Mouse (Mus musculus) liver, embryonic 15.5 days (tissue): ENCODE data around the gene Usp15. TPM values are rescaled to one million over a fixed set of nuclear protein-coding genes. Genes with fewer than 3 reads are reported as not detected.

Experiments
- ATAC-seq: fragments of 200-750 bp; cut with Nextera tagmentation; 2 replicates; pipeline ENCODE4 v1.8.0; 2017; ENCODE audit warnings: moderate number of reproducible peaks, mild to moderate bottlenecking, moderate library complexity; ENCODE audit not compliant: insufficient read depth
- H3K27ac ChIP-seq: fragments of 300-500 bp; sonication (generic); replicated peaks from 2 replicates; pipeline ENCODE4 v1.5.1; 2015; ENCODE audit warnings: mild to moderate bottlenecking, inconsistent platforms
- H3K27me3 ChIP-seq: fragments of 300-500 bp; sonication (generic); 2 replicates; pipeline ENCODE4 v1.6.1; 2015; ENCODE audit warnings: mild to moderate bottlenecking, inconsistent platforms
- H3K36me3 ChIP-seq: fragments of 300-500 bp; sonication (generic); replicated peaks from 2 replicates; pipeline ENCODE4 v1.6.1; 2015; ENCODE audit warnings: moderate library complexity, mild to moderate bottlenecking, inconsistent platforms
- H3K4me1 ChIP-seq: fragments of 300-500 bp; sonication (generic); replicated peaks from 2 replicates; pipeline ENCODE4 v1.6.1; 2015; ENCODE audit warnings: inconsistent platforms
- H3K4me2 ChIP-seq: fragments of 300-500 bp; sonication (generic); 2 replicates; pipeline ENCODE4 v1.6.1; 2015; ENCODE audit warnings: moderate library complexity, mild to moderate bottlenecking, inconsistent platforms
- H3K4me3 ChIP-seq: fragments of 300-500 bp; sonication (generic); replicated peaks from 2 replicates; pipeline ENCODE4 v1.5.1; 2015; ENCODE audit warnings: mild to moderate bottlenecking, inconsistent platforms
- H3K9ac ChIP-seq: fragments of 300-500 bp; sonication (generic); 2 replicates; pipeline ENCODE4 v1.6.1; 2015; ENCODE audit warnings: moderate library complexity, mild to moderate bottlenecking, inconsistent platforms
- H3K9me3 ChIP-seq: fragments of 300-500 bp; sonication (generic); replicated peaks from 2 replicates; pipeline ENCODE4 v1.6.1; 2016; ENCODE audit warnings: inconsistent platforms
- WGBS: fragments of 180-500 bp; shearing (Covaris S2); methylation state at CpG from one replicate; pipeline ENCODE4 v1.1.7; 2015; ENCODE audit warnings: mixed read lengths; ENCODE audit not compliant: insufficient replicate concordance; 5-methylcytosine and 5-hydroxymethylcytosine counted together
- polyA plus RNA-seq: library from polyadenylated mRNA; unstranded; fragments of >200 nt; fragmentation: Nextera tagmentation; extraction: Ambion mirVana; gene quantifications from 2 replicates; pipeline ENCODE4 v1.2.1, GENCODE M21; 2015

Usp15 gene
- polyA plus RNA-seq, 1 experiment from 2014 or later, result 84.9 TPM

DNA sequence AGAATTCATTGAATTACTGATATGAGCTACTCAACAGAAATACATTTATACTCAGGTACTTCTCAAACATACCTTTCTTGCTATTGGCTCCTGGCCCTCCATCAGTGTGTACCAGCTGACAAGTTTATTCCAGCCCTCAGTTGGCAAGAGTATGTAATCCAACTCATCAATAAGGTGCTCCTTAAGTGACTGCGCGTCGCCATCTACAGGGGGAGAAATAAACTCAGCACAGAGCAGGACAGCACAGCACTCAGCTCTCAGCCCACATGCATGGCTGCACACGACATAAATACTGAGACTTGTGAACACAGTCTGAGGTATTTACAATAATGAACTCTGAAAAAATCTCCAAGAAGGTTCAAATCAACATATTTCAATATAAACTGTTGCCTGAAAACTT lies 21.0 kb downstream of the Usp15 start:
- H3K36me3 ChIP-seq, result peaks cover 79% of the 10 kb centered on the region
- 75% methylated on average over 4 of the region's 4 CpGs for WGBS

DNA sequence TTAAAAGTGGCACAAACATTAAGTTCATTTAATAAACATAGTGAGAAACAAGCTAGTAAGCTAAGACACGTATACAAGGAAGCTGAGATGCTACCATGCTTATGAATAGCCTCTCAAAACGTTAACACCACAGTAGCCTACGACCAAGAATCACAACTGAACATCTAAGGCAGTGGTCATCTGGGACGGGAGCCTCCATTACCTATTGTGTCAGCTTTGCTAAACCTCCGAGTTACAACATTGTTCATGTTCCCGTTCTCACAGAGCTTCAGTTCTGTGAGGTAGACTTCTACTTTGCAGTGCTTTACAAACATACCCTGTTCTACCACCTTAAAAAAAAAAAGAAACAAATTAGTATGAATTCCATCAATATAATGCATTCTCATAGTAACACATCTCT lies 25.9 kb downstream of the Usp15 start:
- H3K4me1 ChIP-seq, result no peaks in the 10 kb centered on the region
- H3K27me3 ChIP-seq, result no peaks in the 10 kb centered on the region
- no peak overlapping the region for H3K27ac ChIP-seq
- ATAC-seq, result no peak
- H3K9me3 ChIP-seq, result no peaks in the 10 kb centered on the region
- no peak overlapping the region for H3K9ac ChIP-seq
- H3K36me3 ChIP-seq, result peaks cover 75% of the 10 kb centered on the region
- H3K4me2 ChIP-seq, result no peak overlapping the region
- H3K4me3 ChIP-seq, result no peak overlapping the region
- WGBS, result 81% methylated on average over 6 of the region's 6 CpGs

More for the DNA sequence above, 21.0 kb downstream of the Usp15 start:
- no peaks in the 10 kb centered on the region for H3K27me3 ChIP-seq
- H3K9me3 ChIP-seq, result no peaks in the 10 kb centered on the region
- H3K9ac ChIP-seq, result no peak overlapping the region
- ATAC-seq, result no peak
- no peak overlapping the region for H3K27ac ChIP-seq
- no peak overlapping the region for H3K4me2 ChIP-seq
- H3K4me1 ChIP-seq, result no peaks in the 10 kb centered on the region
- no peak overlapping the region for H3K4me3 ChIP-seq

DNA sequence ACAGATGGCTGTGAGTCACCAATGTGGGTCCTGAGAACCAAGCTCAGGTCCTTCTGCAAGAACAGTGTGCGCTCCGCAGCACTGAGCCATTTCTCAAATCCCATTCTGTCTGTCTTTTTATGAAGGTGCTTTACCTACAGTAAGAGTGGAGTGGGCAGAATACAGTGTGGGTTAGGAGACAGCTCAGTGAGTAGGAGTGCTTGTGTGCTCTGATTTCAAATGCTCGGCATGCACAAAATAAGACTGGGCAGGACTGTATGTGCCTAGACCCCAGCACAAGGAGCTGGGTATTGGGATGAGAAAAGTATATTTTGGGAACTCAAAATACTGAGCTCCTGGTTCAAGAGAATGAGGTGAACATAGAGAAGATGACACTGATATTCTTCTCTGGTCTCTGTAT lies 31.3 kb downstream of the Usp15 start:
- no peaks in the 10 kb centered on the region for H3K4me1 ChIP-seq
- no peak overlapping the region for H3K27ac ChIP-seq
- peaks cover 64% of the 10 kb centered on the region for H3K36me3 ChIP-seq
- WGBS, result 92% methylated on average over 3 of the region's 3 CpGs
- ATAC-seq, result no peak
- H3K27me3 ChIP-seq, result no peaks in the 10 kb centered on the region
- H3K9me3 ChIP-seq, result no peaks in the 10 kb centered on the region
- H3K4me2 ChIP-seq, result no peak overlapping the region
- no peak overlapping the region for H3K9ac ChIP-seq
- no peak overlapping the region for H3K4me3 ChIP-seq

DNA sequence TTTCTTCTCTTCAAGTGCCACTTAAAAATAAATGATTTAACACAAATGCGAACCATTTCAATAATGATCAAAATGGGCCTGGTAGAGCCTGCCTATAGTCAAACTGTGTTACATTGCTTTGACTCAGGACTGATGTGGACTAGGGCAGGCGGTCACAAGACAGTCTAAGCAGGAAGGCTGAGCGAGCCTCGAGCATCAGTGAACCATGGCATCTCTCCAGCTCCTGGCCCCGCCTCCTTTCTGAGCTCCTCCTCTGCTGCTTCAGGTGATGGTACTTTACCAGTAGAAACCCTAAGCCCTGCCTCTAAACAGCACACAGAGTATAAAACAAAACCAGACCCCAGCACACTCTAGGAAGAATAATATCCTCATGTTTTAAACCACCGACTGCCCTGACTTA lies 36.3 kb downstream of the Usp15 start:
- Histone ChIP-seq H3K27me3 (no peaks in the 10 kb centered on the region), H3K4me1 (no peaks in the 10 kb centered on the region), H3K9me3 (no peaks in the 10 kb centered on the region), H3K9ac (no peak overlapping the region), H3K27ac (no peak overlapping the region), H3K4me3 (no peak overlapping the region), H3K36me3 (peaks cover 66% of the 10 kb centered on the region), H3K4me2 (no peak overlapping the region)
- 70% methylated on average over 6 of the region's 6 CpGs for WGBS
- no peak for ATAC-seq

DNA sequence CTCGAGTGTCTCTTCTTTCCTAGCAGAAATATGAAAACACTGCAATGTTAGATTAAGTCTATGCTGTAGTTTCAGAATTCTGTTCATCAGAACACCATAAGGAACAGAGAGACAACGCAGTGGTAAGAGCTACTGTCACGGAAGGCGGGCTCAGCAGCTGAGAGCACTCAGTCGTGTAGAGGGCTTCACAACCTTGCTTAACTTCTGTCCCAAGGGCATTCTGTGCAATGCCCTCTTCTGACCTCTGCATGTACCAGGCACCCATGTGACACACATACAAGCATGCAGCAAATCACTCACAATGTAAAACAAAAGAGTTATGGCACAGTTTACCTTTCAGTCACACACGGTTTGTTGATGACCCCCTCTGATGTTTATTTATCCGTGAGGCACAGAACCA lies 37.5 kb downstream of the Usp15 start:
- Histone ChIP-seq H3K36me3 (peaks cover 70% of the 10 kb centered on the region), H3K27me3 (no peaks in the 10 kb centered on the region), H3K4me2 (no peak overlapping the region), H3K9ac (no peak overlapping the region), H3K4me1 (no peaks in the 10 kb centered on the region), H3K4me3 (no peak overlapping the region), H3K9me3 (no peaks in the 10 kb centered on the region), H3K27ac (no peak overlapping the region)
- WGBS, result 78% methylated on average over 7 of the region's 7 CpGs
- no peak for ATAC-seq

DNA sequence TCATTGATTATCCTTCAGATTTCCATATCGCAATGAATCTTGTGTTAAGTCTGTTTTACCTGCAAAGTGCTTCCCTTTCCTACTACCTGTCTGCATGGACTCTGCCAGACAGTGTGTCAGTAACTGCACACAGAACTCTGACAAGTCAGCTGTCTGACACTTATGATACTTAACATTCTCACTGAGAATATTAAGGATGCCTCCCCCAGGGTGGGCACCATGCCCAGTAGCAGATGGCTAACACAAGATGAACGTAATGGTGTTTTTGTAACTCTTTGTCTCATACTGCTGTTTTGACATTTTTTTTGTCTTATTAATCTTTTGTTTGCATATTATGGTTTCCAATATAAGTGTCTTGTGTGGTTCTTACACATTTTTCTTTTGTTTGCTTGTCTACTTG lies 40.4 kb downstream of the Usp15 start:
- no peaks in the 10 kb centered on the region for H3K4me1 ChIP-seq
- no peak overlapping the region for H3K27ac ChIP-seq
- no peaks in the 10 kb centered on the region for H3K9me3 ChIP-seq
- no peak overlapping the region for H3K4me2 ChIP-seq
- ATAC-seq, result no peak
- peaks cover 69% of the 10 kb centered on the region for H3K36me3 ChIP-seq
- no peaks in the 10 kb centered on the region for H3K27me3 ChIP-seq
- H3K4me3 ChIP-seq, result no peak overlapping the region
- 88% methylated on average over 2 of the region's 2 CpGs for WGBS
- no peak overlapping the region for H3K9ac ChIP-seq

DNA sequence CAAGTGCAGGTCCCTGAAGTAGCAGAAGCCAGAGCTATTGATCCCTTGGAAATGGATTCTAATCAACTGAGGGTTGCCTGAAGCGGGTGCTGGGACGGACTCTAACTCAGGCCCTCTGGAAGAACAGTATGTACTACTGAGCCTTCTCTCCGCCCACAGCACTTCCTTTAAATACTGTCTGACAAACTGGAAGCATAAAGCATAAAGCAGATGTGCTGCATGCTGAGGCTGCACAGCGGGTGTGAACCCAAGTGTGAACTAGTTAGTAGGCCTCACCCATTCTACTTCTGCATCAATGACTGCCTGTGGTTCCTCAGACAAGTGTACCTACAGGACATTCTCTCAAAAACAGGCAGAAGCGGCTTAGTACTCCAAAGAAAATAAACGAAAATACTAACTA lies 41.0 kb downstream of the Usp15 start:
- Histone ChIP-seq H3K4me2 (no peak overlapping the region), H3K27ac (no peak overlapping the region), H3K36me3 (peaks cover 70% of the 10 kb centered on the region), H3K27me3 (no peaks in the 10 kb centered on the region), H3K9ac (no peak overlapping the region), H3K4me1 (no peaks in the 10 kb centered on the region), H3K9me3 (no peaks in the 10 kb centered on the region), H3K4me3 (no peak overlapping the region)
- ATAC-seq, result no peak
- WGBS, result 89% methylated on average over 6 of the region's 6 CpGs

DNA sequence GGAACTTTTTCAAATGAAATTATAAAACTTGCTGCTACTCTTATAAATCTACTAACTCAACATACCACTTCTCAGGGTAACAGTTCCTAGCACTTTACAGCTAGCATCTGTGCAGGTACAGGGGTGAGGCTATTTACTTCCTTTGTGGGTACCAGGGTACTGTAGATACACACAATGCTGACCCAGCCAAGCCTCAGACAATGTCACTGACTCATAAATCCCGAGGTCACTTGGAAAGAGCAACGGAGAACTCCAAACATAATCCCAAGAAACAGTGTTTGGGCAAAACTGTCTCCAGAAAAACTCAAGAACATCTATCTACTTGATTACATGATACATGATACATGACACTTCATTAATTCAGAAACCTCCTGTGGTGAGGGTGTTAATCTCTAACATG lies 43.5 kb downstream of the Usp15 start:
- 66% methylated on average over 2 of the region's 2 CpGs for WGBS
- H3K27ac ChIP-seq, result no peak overlapping the region
- no peaks in the 10 kb centered on the region for H3K27me3 ChIP-seq
- no peaks in the 10 kb centered on the region for H3K9me3 ChIP-seq
- ATAC-seq, result no peak
- H3K4me1 ChIP-seq, result no peaks in the 10 kb centered on the region
- H3K9ac ChIP-seq, result no peak overlapping the region
- no peak overlapping the region for H3K4me2 ChIP-seq
- H3K4me3 ChIP-seq, result no peak overlapping the region
- peaks cover 55% of the 10 kb centered on the region for H3K36me3 ChIP-seq

DNA sequence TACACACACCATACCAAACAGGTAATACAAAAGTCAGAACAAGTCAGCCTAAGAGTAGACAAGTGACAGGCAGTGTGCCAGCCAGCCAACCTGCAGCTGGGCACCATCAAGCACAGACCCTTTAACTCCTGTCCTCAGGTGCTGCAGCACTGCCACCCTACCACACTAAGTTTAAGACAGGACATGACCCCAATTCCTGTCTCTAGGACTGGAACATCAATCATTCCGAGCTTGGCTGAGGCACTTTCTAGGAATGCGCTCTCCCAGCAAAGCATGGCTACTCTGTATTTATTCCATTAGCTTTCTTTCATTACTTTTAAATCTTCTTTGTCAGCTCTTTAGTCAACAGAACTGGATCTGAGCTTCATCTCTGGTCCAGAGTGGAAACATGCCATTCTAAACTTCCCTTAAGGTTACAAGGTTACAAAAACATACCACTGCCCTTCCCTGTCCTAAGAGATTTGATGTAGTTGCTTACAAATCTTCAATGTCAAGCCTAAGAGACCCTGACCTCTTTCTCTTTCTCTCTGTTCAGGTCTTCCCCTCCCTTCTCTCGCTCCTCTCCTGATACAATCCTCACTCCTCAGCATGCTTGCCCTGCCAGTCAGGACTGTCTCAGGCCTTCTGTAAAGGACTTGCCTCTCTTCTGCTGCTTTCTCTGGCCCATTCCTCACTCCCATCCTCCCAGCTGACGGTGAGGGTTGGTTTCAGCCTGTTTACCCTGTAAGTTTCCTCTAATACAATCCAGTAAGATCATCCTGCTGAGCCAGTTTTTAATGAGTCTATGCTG lies 48.6 kb downstream of the Usp15 start:
- 86% methylated on average over 4 of the region's 4 CpGs for WGBS
- Histone ChIP-seq H3K4me2 (no peak overlapping the region), H3K27ac (no peak overlapping the region), H3K9ac (no peak overlapping the region), H3K4me3 (no peak overlapping the region), H3K4me1 (no peaks in the 10 kb centered on the region), H3K36me3 (peaks cover 62% of the 10 kb centered on the region), H3K9me3 (no peaks in the 10 kb centered on the region), H3K27me3 (no peaks in the 10 kb centered on the region)
- no peak for ATAC-seq

DNA sequence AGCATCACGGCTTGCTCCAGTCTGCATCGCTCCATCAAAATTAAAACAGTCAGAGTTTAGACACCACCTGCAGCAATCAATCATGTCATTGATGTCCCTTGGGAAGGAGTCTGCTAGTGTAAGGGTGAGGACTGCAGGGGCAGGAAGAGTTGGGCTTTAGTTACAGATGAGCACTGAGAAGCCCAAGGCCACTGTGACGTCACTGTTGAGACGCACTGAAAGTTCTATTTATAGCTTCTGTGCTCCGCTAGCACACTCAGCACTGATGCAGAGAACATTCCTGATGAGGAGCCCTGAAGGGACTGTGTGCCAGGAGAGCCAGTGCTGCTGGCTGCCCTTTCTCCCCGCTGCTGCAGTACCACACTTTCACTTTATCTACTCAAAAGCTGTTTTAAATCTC lies 49.6 kb downstream of the Usp15 start:
- no peak overlapping the region for H3K27ac ChIP-seq
- whole genome bisulfite sequencing, result 82% methylated on average over 6 of the region's 6 CpGs
- H3K4me3 ChIP-seq, result no peak overlapping the region
- H3K36me3 ChIP-seq, result peaks cover 67% of the 10 kb centered on the region
- no peak overlapping the region for H3K4me2 ChIP-seq
- no peak overlapping the region for H3K9ac ChIP-seq
- no peaks in the 10 kb centered on the region for H3K9me3 ChIP-seq
- no peak for ATAC-seq
- H3K27me3 ChIP-seq, result no peaks in the 10 kb centered on the region
- H3K4me1 ChIP-seq, result no peaks in the 10 kb centered on the region

DNA sequence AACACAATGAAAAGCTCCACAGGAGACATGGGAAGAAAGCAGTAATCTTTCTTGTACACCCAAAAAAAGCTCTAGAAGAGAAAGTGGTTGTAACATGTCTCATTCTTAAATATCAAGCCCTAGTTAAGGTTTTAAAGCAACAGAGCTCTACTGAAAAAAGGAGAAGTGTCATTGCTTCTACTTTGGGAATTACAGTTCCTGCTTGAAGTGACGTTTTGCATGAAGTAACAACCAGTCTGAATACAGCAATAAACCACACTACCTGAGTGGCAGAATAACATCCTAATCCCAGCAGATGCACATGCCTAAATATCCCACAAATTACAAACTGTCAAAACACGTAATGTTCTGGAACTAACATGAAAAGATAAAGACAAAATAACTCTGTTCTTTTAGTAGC lies 50.4 kb downstream of the Usp15 start:
- no peak overlapping the region for H3K4me3 ChIP-seq
- H3K4me1 ChIP-seq, result no peaks in the 10 kb centered on the region
- H3K4me2 ChIP-seq, result no peak overlapping the region
- H3K27ac ChIP-seq, result no peak overlapping the region
- H3K27me3 ChIP-seq, result no peaks in the 10 kb centered on the region
- H3K9ac ChIP-seq, result no peak overlapping the region
- ATAC-seq, result no peak
- H3K36me3 ChIP-seq, result peaks cover 65% of the 10 kb centered on the region
- no peaks in the 10 kb centered on the region for H3K9me3 ChIP-seq
- WGBS, result 66% methylated on average over 2 of the region's 2 CpGs

DNA sequence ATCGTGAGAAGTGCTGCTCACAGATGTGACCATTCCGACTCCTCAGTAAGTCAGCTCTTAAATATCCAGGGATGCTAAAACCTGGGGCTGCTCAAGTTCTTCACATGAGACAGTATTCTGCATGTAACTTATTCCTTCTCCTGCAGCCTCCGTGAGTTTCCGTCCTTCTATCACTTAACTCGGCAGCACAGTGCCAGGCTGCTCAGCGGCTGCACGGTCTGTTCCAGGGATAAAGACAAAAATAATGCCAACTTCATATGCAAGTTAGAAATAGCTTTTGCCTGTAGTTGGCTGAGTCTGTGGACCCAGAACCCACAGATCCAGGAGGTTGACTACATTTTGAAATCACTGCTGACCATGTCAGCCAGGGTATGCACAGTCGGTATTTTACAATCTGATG lies 52.5 kb downstream of the Usp15 start:
- Histone ChIP-seq H3K36me3 (peaks cover 77% of the 10 kb centered on the region), H3K27me3 (no peaks in the 10 kb centered on the region), H3K4me3 (no peak overlapping the region), H3K4me1 (no peaks in the 10 kb centered on the region; the same call in 1 of the 2 replicates), H3K9me3 (no peaks in the 10 kb centered on the region), H3K4me2 (no peak overlapping the region), H3K9ac (no peak overlapping the region), H3K27ac (no peak overlapping the region)
- 92% methylated on average over 8 of the region's 8 CpGs for WGBS
- ATAC-seq, result no peak
